Mouse (Mus musculus): ENCODE measurements around the gene Pmf1. TPM values are rescaled to one million over a fixed set of nuclear protein-coding genes. Genes with fewer than 3 reads are reported as not detected.

The Pmf1 gene
- polyA plus RNA-seq, 1 experiment from 2014 or later, result 64.3 TPM

GRCm38 (mm10) chr3:88420771-88421170 is 10.6 kb upstream of the Pmf1 start:
- TF ChIP-seq CTCF (IDR thresholded peaks at IDR 0.05; ENCODE audit: low read depth) (no peak), EP300 (IDR thresholded peaks at IDR 0.05; ENCODE audit: low read depth) (no peak)
- H3K27ac ChIP-seq (ENCODE audit: low read depth), result peak overlapping the region; percentile 84; the same call in 1 of the 2 replicates
- no peak overlapping the region for H3K4me2 ChIP-seq (ENCODE audit: low read depth, low read length)
- 90% methylated on average over 19 of the region's 19 CpGs for WGBS (ENCODE audit: insufficient replicate concordance)
- H3K9me3 ChIP-seq (ENCODE audit: low read length), result no peaks in the 10 kb centered on the region
- no peak overlapping the region for H3K9ac ChIP-seq (replicated peaks)
- H3K4me3 ChIP-seq (ENCODE audit: low read depth, low read length), result no peak overlapping the region
- ATAC-seq (no peak), DNase-seq (no peak)
- H3K27me3 ChIP-seq (ENCODE audit: insufficient read depth, low read length), result no peaks in the 10 kb centered on the region
- H3K4me1 ChIP-seq (ENCODE audit: insufficient read depth), result peaks cover 41% of the 10 kb centered on the region
- peaks cover 42% of the 10 kb centered on the region for H3K36me3 ChIP-seq (replicated peaks; ENCODE audit: insufficient read depth, low read length)

GRCm38 (mm10) chr3:88418016-88418415 is 7.9 kb upstream of the Pmf1 start:
- Histone ChIP-seq H3K36me3 (replicated peaks; ENCODE audit: insufficient read depth, low read length) (peaks cover 52% of the 10 kb centered on the region), H3K4me3 (ENCODE audit: low read depth, low read length) (no peak overlapping the region), H3K4me2 (ENCODE audit: low read depth, low read length) (no peak overlapping the region), H3K9ac (replicated peaks) (no peak overlapping the region), H3K27ac (ENCODE audit: low read depth) (no peak overlapping the region), H3K4me1 (ENCODE audit: insufficient read depth) (peaks cover 40% of the 10 kb centered on the region), H3K9me3 (ENCODE audit: low read length) (no peaks in the 10 kb centered on the region), H3K27me3 (ENCODE audit: insufficient read depth, low read length) (no peaks in the 10 kb centered on the region)
- no peak for TF ChIP-seq EP300 (IDR thresholded peaks at IDR 0.05; ENCODE audit: low read depth)
- TF ChIP-seq CTCF (IDR thresholded peaks at IDR 0.05; ENCODE audit: low read depth), result no peak
- DNase-seq, result no peak
- ATAC-seq, result no peak
- 78% methylated on average over 6 of the region's 6 CpGs for WGBS (ENCODE audit: insufficient replicate concordance)

- no peak overlapping the region for H3K4me3 ChIP-seq (ENCODE audit: low read depth, low read length)
- peaks cover 37% of the 10 kb centered on the region for H3K4me1 ChIP-seq (ENCODE audit: insufficient read depth)
- no peaks in the 10 kb centered on the region for H3K9me3 ChIP-seq (ENCODE audit: low read length)
- DNase-seq (peak; percentile 13), ATAC-seq (peak; percentile 22; the same call in 1 of the 2 replicates)
- TF ChIP-seq EP300 (IDR thresholded peaks at IDR 0.05; ENCODE audit: low read depth) (no peak), CTCF (IDR thresholded peaks at IDR 0.05; ENCODE audit: low read depth) (no peak)
- H3K27ac ChIP-seq (ENCODE audit: low read depth), result peak overlapping the region; percentile 45
- no peak overlapping the region for H3K9ac ChIP-seq (replicated peaks)
- peaks cover 56% of the 10 kb centered on the region for H3K36me3 ChIP-seq (replicated peaks; ENCODE audit: insufficient read depth, low read length)
- 63% methylated on average over 4 of the region's 4 CpGs for WGBS (ENCODE audit: insufficient replicate concordance)
- H3K27me3 ChIP-seq (ENCODE audit: insufficient read depth, low read length), result no peaks in the 10 kb centered on the region
- peak overlapping the region; percentile 40 for H3K4me2 ChIP-seq (ENCODE audit: low read depth, low read length)
Observed at GRCm38 (mm10) chr3:88415668-88416067, 5.5 kb upstream of the Pmf1 start.

- ATAC-seq, result no peak
- Histone ChIP-seq H3K4me3 (ENCODE audit: low read depth, low read length) (no peak overlapping the region), H3K36me3 (replicated peaks; ENCODE audit: insufficient read depth, low read length) (peaks cover 34% of the 10 kb centered on the region), H3K4me1 (ENCODE audit: insufficient read depth) (peaks cover 54% of the 10 kb centered on the region), H3K9me3 (ENCODE audit: low read length) (no peaks in the 10 kb centered on the region), H3K27ac (ENCODE audit: low read depth) (peak overlapping the region; percentile 96; the same call in 1 of the 2 replicates), H3K4me2 (ENCODE audit: low read depth, low read length) (no peak overlapping the region), H3K9ac (replicated peaks) (0 out of 2 replicates have a peak overlapping the region, but pooled peaks have one; percentile 11), H3K27me3 (ENCODE audit: insufficient read depth, low read length) (no peaks in the 10 kb centered on the region)
- TF ChIP-seq CTCF (IDR thresholded peaks at IDR 0.05; ENCODE audit: low read depth) (no peak), EP300 (IDR thresholded peaks at IDR 0.05; ENCODE audit: low read depth) (no peak)
- WGBS (ENCODE audit: insufficient replicate concordance), result 81% methylated on average over 11 of the region's 11 CpGs
- no peak for DNase-seq
Observed at GRCm38 (mm10) chr3:88412636-88413035, 2.5 kb upstream of the Pmf1 start.

GRCm38 (mm10) chr3:88411681-88412080 is 1.6 kb upstream of the Pmf1 start:
- Histone ChIP-seq H3K9me3 (ENCODE audit: low read length) (no peaks in the 10 kb centered on the region), H3K27me3 (ENCODE audit: insufficient read depth, low read length) (no peaks in the 10 kb centered on the region), H3K9ac (replicated peaks) (peak overlapping the region; percentile 36), H3K4me3 (ENCODE audit: low read depth, low read length) (no peak overlapping the region), H3K36me3 (replicated peaks; ENCODE audit: insufficient read depth, low read length) (peaks cover 29% of the 10 kb centered on the region), H3K4me1 (ENCODE audit: insufficient read depth) (peaks cover 58% of the 10 kb centered on the region), H3K4me2 (ENCODE audit: low read depth, low read length) (peak overlapping the region; percentile 85), H3K27ac (ENCODE audit: low read depth) (peak overlapping the region; percentile 96)
- DNase-seq (peak; percentile 75), ATAC-seq (peak; percentile 22)
- TF ChIP-seq EP300 (IDR thresholded peaks at IDR 0.05; ENCODE audit: low read depth) (peak; percentile 74), CTCF (IDR thresholded peaks at IDR 0.05; ENCODE audit: low read depth) (no peak)
- 59% methylated on average over 4 of the region's 4 CpGs for WGBS (ENCODE audit: insufficient replicate concordance)

- H3K4me3 ChIP-seq (ENCODE audit: low read depth, low read length), result peak overlapping the region; percentile 57
- H3K4me1 ChIP-seq (ENCODE audit: insufficient read depth), result peaks cover 51% of the 10 kb centered on the region
- H3K27me3 ChIP-seq (ENCODE audit: insufficient read depth, low read length), result no peaks in the 10 kb centered on the region
- peak overlapping the region; percentile 85 for H3K4me2 ChIP-seq (ENCODE audit: low read depth, low read length)
- H3K9me3 ChIP-seq (ENCODE audit: low read length), result no peaks in the 10 kb centered on the region
- H3K36me3 ChIP-seq (replicated peaks; ENCODE audit: insufficient read depth, low read length), result peaks cover 20% of the 10 kb centered on the region
- DNase-seq, result peak; percentile 27
- WGBS (ENCODE audit: insufficient replicate concordance), result 21% methylated on average over 7 of the region's 7 CpGs
- no peak for TF ChIP-seq CTCF (IDR thresholded peaks at IDR 0.05; ENCODE audit: low read depth)
- no peak for TF ChIP-seq EP300 (IDR thresholded peaks at IDR 0.05; ENCODE audit: low read depth)
- H3K27ac ChIP-seq (ENCODE audit: low read depth), result peak overlapping the region; percentile 96
- peak; percentile 6; the same call in 1 of the 2 replicates for ATAC-seq
- H3K9ac ChIP-seq (replicated peaks), result peak overlapping the region; percentile 75
Observed at GRCm38 (mm10) chr3:88410645-88411031, 507 bp upstream of the Pmf1 start.
